Mouse (Mus musculus): ENCODE results near the gene Man2a1. TPM values are rescaled to one million over a fixed set of nuclear protein-coding genes. Genes with fewer than 3 reads are reported as not detected.

Gene Man2a1
- polyA plus RNA-seq, 1 experiment from 2014 or later: 4.1 TPM

DNA sequence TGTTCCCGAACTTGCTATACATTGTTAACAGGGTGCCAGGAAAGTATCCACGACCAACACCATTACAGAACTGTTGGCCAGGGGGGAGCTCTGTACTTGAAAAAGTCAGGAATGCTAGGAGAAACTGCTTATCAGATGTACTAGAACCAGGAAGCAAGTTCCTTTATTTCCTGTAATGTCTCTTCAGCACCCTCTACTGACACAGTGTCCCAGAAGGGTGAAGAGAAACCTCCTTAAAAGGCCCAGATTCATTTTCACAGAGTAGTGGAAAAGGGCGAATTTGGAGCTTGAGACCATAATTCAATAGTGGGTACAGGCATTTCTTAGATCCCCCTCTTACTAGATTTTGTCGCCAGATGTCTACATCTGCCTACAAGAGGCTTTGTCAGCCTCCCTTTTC lies 620 bp upstream of the Man2a1 start:
- Histone ChIP-seq H3K27ac (ENCODE audit: low read depth, low read length) (peak overlapping the region; percentile 83), H3K4me2 (ENCODE audit: low read length) (peak overlapping the region; percentile 83), H3K9me3 (ENCODE audit: control insufficient read depth, low read length) (no peaks in the 10 kb centered on the region), H3K4me1 (ENCODE audit: control insufficient read depth, insufficient read depth, low read depth, low read length) (peaks cover 9% of the 10 kb centered on the region), H3K27me3 (replicated peaks; ENCODE audit: control insufficient read depth, insufficient read depth, low read length) (no peaks in the 10 kb centered on the region), H3K9ac (ENCODE audit: low read depth, low read length) (peak overlapping the region; percentile 87), H3K36me3 (ENCODE audit: control insufficient read depth, insufficient read depth, low read length) (no peaks in the 10 kb centered on the region), H3K4me3 (ENCODE audit: low read length) (peak overlapping the region; percentile 90)
- peak; percentile 30; the same call in 1 of the 2 replicates for ATAC-seq
- 36% methylated on average over 4 of the region's 4 CpGs for WGBS

DNA sequence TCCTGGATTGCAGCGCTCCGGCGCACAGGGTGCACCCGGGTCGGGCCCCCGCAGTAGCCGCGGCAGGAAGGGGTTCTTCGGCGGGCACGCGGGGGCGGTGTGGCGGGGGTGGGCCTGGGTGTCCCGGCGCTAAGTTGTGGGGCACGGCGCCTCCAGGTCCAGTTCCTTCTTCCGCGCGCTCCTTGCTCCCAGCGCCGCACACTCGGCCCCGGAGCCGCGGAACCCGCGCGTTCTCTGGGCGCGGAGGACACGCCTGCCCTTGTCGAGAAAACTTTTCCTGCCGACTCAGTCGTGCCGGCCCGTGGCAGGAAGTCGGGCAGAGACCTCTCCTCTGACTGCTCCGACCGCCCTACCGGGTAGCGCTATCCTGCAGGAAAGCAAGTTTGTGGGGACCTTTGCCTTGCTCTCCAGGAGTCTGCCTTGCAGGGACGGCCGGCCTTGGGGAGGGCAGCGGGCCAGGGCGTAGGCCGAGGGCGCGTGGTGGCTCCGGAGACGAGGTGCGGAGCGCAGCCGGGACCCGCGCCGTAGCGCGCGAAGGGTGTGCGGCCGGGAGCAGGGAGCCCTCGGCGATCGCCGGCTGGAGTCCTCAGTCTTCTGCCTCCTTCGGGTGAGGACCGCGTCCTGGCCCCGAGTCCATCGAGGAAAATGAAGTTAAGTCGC lies 685 bp downstream of the Man2a1 start:
- ATAC-seq: peak; percentile 3
- no peaks in the 10 kb centered on the region for H3K9me3 ChIP-seq (ENCODE audit: control insufficient read depth, low read length)
- peak overlapping the region; percentile 83 for H3K4me2 ChIP-seq (ENCODE audit: low read length)
- H3K4me3 ChIP-seq (ENCODE audit: low read length): peak overlapping the region; percentile 90
- H3K27ac ChIP-seq (ENCODE audit: low read depth, low read length): peak overlapping the region; percentile 83
- H3K4me1 ChIP-seq (ENCODE audit: control insufficient read depth, insufficient read depth, low read depth, low read length): peaks cover 9% of the 10 kb centered on the region
- H3K9ac ChIP-seq (ENCODE audit: low read depth, low read length): peak overlapping the region; percentile 87
- no peaks in the 10 kb centered on the region for H3K27me3 ChIP-seq (replicated peaks; ENCODE audit: control insufficient read depth, insufficient read depth, low read length)
- no peaks in the 10 kb centered on the region for H3K36me3 ChIP-seq (ENCODE audit: control insufficient read depth, insufficient read depth, low read length)
- WGBS: under 1% methylated on average over 49 of the region's 73 CpGs

DNA sequence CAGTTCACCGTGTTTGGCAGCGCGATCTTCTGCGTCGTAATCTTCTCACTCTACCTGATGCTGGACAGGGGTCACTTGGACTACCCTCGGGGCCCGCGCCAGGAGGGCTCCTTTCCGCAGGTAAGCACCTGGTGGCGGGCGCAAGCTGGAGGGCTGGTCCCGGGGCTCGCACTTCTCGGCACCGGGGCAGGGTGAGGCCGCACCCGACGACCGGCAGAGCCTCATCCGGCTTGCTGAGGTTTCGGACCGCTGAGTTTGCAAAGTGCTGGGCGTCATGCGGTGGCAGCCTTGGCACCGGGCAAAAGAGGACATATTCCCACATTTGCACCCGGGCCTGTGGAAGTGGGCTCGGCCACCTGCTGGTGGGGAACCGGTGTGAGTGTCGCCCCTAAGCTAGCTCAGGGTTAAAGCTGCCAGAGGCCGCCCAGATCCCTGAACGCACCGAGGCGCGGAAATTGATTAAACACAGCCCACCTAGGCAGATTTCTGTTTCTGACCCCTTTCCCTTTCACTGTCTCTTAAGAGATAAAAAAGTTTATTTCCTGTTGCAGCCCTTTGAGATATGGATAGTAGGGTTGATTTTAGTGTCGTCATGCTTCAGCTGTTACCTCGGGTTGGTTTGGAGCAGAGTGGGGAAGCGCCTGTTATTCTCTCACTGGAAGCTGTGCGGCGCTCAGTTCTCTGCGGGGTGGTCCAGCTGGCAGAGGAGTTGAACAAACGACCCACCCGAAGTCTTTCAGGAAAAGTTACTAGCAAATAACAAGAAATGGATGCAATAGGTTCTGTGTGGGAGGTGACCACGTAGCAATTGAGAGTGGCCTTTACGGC lies 1.4 kb downstream of the Man2a1 start:
- Histone ChIP-seq H3K27ac (ENCODE audit: low read depth, low read length) (peak overlapping the region; percentile 83), H3K9ac (ENCODE audit: low read depth, low read length) (peak overlapping the region; percentile 87), H3K27me3 (replicated peaks; ENCODE audit: control insufficient read depth, insufficient read depth, low read length) (no peaks in the 10 kb centered on the region), H3K36me3 (ENCODE audit: control insufficient read depth, insufficient read depth, low read length) (no peaks in the 10 kb centered on the region), H3K9me3 (ENCODE audit: control insufficient read depth, low read length) (no peaks in the 10 kb centered on the region), H3K4me3 (ENCODE audit: low read length) (peak overlapping the region; percentile 90), H3K4me1 (ENCODE audit: control insufficient read depth, insufficient read depth, low read depth, low read length) (peaks cover 9% of the 10 kb centered on the region), H3K4me2 (ENCODE audit: low read length) (peak overlapping the region; percentile 83)
- ATAC-seq: no peak
- WGBS: under 1% methylated on average over 44 of the region's 44 CpGs

DNA sequence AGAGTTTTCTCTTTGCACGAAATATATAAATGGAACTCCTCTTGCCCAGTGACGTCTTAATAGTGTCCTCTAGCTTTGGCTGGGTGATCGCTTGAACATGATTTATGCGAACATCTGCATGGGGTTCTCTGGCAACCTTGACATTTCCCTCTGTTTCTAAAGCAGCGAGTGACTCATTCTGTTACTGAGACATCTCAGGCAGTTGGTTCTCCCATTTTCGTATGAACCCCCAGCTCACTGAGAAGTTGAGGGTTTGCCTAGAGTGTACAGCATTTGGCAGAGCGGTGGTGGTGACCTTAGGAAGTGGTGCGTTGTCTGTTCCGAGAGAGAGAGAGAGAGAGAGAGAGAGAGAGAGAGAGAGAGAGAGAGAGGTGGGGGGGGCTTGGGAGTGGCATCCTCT lies 2.6 kb downstream of the Man2a1 start:
- H3K27me3 ChIP-seq (replicated peaks; ENCODE audit: control insufficient read depth, insufficient read depth, low read length): no peaks in the 10 kb centered on the region
- H3K36me3 ChIP-seq (ENCODE audit: control insufficient read depth, insufficient read depth, low read length): no peaks in the 10 kb centered on the region
- peak overlapping the region; percentile 90 for H3K4me3 ChIP-seq (ENCODE audit: low read length)
- 50% methylated on average over 9 of the region's 9 CpGs for WGBS
- no peak for ATAC-seq
- no peak overlapping the region for H3K27ac ChIP-seq (ENCODE audit: low read depth, low read length)
- H3K4me2 ChIP-seq (ENCODE audit: low read length): peak overlapping the region; percentile 83
- peaks cover 9% of the 10 kb centered on the region for H3K4me1 ChIP-seq (ENCODE audit: control insufficient read depth, insufficient read depth, low read depth, low read length)
- no peaks in the 10 kb centered on the region for H3K9me3 ChIP-seq (ENCODE audit: control insufficient read depth, low read length)
- H3K9ac ChIP-seq (ENCODE audit: low read depth, low read length): peak overlapping the region; percentile 36; the same call in 1 of the 2 replicates

DNA sequence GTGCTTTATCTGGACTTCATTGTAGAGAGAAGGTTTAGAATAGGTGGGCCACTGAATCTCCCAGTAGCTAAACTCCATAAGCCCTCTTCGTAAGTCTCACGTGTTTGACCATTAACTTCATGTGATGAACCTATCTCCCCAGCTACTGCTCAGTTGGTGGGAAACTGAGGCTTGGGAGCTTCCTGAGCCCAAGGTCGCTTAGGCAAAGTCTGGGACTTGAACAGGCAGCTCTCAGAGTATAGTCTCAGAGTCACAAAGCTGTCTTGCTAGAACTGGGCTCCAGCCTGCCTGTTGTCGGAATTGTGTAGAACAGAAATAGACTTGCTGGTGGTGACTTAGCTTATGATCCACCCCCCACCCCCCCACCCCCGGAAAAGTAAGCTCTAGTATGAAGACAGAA lies 3.0 kb downstream of the Man2a1 start:
- Histone ChIP-seq H3K27ac (ENCODE audit: low read depth, low read length) (no peak overlapping the region), H3K4me1 (ENCODE audit: control insufficient read depth, insufficient read depth, low read depth, low read length) (peaks cover 9% of the 10 kb centered on the region), H3K27me3 (replicated peaks; ENCODE audit: control insufficient read depth, insufficient read depth, low read length) (no peaks in the 10 kb centered on the region), H3K9me3 (ENCODE audit: control insufficient read depth, low read length) (no peaks in the 10 kb centered on the region), H3K36me3 (ENCODE audit: control insufficient read depth, insufficient read depth, low read length) (no peaks in the 10 kb centered on the region), H3K9ac (ENCODE audit: low read depth, low read length) (no peak overlapping the region), H3K4me2 (ENCODE audit: low read length) (peak overlapping the region; percentile 83), H3K4me3 (ENCODE audit: low read length) (peak overlapping the region; percentile 90)
- no peak for ATAC-seq
- 83% methylated on average over 5 of the region's 5 CpGs for WGBS

DNA sequence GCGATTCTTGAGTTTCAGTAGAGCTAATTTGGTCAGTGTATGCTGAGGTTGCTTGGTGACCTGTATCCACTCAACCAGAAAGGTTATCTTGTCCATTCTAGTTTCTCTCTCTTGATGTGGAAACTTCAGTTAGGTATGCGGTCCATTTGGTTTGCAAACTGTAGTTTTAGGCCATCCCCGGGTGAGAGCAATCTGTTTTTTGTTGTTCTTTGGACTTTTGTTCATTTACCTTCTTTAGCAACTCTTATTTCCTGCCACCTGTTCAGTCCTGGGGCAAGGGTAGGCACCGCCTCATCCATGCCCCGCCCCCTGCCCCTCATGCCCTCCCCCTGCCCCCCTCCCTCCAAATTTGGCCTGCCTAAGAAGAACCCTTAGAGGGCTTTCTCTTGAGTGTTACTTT lies 3.6 kb downstream of the Man2a1 start:
- WGBS: 72% methylated on average over 5 of the region's 5 CpGs
- Histone ChIP-seq H3K9ac (ENCODE audit: low read depth, low read length) (no peak overlapping the region), H3K36me3 (ENCODE audit: control insufficient read depth, insufficient read depth, low read length) (no peaks in the 10 kb centered on the region), H3K27me3 (replicated peaks; ENCODE audit: control insufficient read depth, insufficient read depth, low read length) (no peaks in the 10 kb centered on the region), H3K9me3 (ENCODE audit: control insufficient read depth, low read length) (no peaks in the 10 kb centered on the region), H3K4me3 (ENCODE audit: low read length) (peak overlapping the region; percentile 90; the same call in 1 of the 2 replicates), H3K27ac (ENCODE audit: low read depth, low read length) (no peak overlapping the region), H3K4me1 (ENCODE audit: control insufficient read depth, insufficient read depth, low read depth, low read length) (peaks cover 9% of the 10 kb centered on the region), H3K4me2 (ENCODE audit: low read length) (peak overlapping the region; percentile 83; the same call in 1 of the 2 replicates)
- no peak for ATAC-seq

DNA sequence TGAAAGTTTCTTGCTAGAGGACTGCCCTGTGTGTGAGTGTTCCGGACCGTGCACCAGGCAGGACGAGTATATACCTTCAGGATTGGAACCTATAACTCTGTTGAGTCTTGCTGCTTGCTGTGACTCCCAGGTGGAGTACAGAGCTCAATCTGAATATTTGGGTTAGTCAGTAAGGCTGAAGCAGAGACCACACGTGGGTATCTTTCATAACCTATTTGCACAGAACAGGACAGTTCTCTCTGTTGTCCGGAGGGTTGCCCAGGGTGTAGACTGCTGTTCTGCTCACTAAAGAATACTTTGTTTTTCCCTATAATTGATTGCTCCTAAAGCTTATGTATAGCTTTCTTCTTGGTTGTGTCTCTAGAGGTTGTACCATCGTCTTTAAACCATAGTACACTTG lies 7.7 kb downstream of the Man2a1 start:
- no peak for ATAC-seq
- no peak overlapping the region for H3K27ac ChIP-seq (ENCODE audit: low read depth, low read length)
- no peak overlapping the region for H3K4me2 ChIP-seq (ENCODE audit: low read length)
- no peaks in the 10 kb centered on the region for H3K36me3 ChIP-seq (ENCODE audit: control insufficient read depth, insufficient read depth, low read length)
- H3K4me3 ChIP-seq (ENCODE audit: low read length): no peak overlapping the region
- H3K9me3 ChIP-seq (ENCODE audit: control insufficient read depth, low read length): no peaks in the 10 kb centered on the region
- H3K9ac ChIP-seq (ENCODE audit: low read depth, low read length): no peak overlapping the region
- 0 out of 2 replicates have a peak, but pooled peaks cover 2% of the 10 kb centered on the region for H3K4me1 ChIP-seq (ENCODE audit: control insufficient read depth, insufficient read depth, low read depth, low read length)
- WGBS: 86% methylated on average over 6 of the region's 6 CpGs
- H3K27me3 ChIP-seq (replicated peaks; ENCODE audit: control insufficient read depth, insufficient read depth, low read length): no peaks in the 10 kb centered on the region

DNA sequence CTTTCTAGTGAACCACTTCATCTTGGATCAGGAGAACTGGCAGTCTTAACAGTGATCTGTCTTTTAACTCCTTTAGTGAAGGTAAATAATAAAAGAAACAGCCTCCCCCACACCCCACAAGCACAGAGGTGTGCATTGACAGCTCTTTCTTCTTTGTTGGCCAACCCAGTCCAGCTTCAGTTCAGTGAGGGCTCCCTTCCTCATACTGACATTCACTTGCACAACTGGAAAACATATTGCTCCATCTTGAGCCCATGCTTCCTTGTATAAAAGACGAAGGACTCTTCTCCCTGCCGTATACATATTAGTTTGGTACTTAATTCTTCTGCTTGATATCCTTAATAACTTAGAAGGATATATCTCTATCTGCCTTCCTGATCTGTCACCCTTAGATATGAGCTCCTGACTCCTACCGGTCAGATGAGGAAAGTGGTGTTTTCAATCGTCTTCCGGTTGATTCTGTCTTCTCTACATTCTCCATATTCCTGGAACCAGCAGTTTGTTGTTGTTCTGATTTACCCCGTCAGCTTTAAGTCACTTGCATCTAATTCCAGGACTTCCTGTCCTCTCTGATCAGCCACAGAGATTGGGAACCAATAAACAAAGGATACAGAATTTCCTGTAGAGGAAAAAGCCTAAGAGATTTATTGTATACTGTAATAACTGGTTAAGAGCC lies 8.5 kb downstream of the Man2a1 start:
- H3K27ac ChIP-seq (ENCODE audit: low read depth, low read length): no peak overlapping the region
- 0 out of 2 replicates have a peak, but pooled peaks cover under 1% of the 10 kb centered on the region for H3K4me1 ChIP-seq (ENCODE audit: control insufficient read depth, insufficient read depth, low read depth, low read length)
- no peaks in the 10 kb centered on the region for H3K27me3 ChIP-seq (replicated peaks; ENCODE audit: control insufficient read depth, insufficient read depth, low read length)
- no peak overlapping the region for H3K4me2 ChIP-seq (ENCODE audit: low read length)
- H3K36me3 ChIP-seq (ENCODE audit: control insufficient read depth, insufficient read depth, low read length): no peaks in the 10 kb centered on the region
- H3K4me3 ChIP-seq (ENCODE audit: low read length): no peak overlapping the region
- no peak for ATAC-seq
- H3K9ac ChIP-seq (ENCODE audit: low read depth, low read length): no peak overlapping the region
- 81% methylated on average over 6 of the region's 6 CpGs for WGBS
- H3K9me3 ChIP-seq (ENCODE audit: control insufficient read depth, low read length): no peaks in the 10 kb centered on the region

DNA sequence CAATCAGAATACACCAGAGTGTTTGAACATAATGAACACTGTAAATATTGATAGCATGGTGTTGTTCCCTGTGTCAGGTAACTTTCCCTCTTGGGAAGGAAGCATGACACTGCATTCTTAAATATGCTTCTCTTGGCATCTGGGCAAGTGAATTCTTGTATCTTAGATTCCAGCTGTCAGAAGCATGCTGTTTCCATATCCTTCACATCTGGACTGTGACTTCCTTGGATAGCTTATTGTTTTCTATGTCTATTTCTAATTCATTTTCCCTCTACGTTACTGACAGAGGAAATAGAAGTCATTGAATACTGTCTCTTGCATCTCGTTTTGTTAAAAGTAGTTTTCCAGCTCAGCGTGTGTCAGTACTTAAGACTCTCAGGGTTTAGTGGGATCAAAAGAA lies 9.2 kb downstream of the Man2a1 start:
- no peak for ATAC-seq
- H3K4me3 ChIP-seq (ENCODE audit: low read length): no peak overlapping the region
- H3K9me3 ChIP-seq (ENCODE audit: control insufficient read depth, low read length): no peaks in the 10 kb centered on the region
- no peak overlapping the region for H3K4me2 ChIP-seq (ENCODE audit: low read length)
- H3K36me3 ChIP-seq (ENCODE audit: control insufficient read depth, insufficient read depth, low read length): no peaks in the 10 kb centered on the region
- H3K9ac ChIP-seq (ENCODE audit: low read depth, low read length): no peak overlapping the region
- 59% methylated on average over 3 of the region's 3 CpGs for WGBS
- no peak overlapping the region for H3K27ac ChIP-seq (ENCODE audit: low read depth, low read length)
- H3K4me1 ChIP-seq (ENCODE audit: control insufficient read depth, insufficient read depth, low read depth, low read length): no peaks in the 10 kb centered on the region
- no peaks in the 10 kb centered on the region for H3K27me3 ChIP-seq (replicated peaks; ENCODE audit: control insufficient read depth, insufficient read depth, low read length)
